Mouse (Mus musculus) heart, embryonic 11.5 days (tissue): ENCODE data around the gene Btbd35f30. TPM values are rescaled to one million over a fixed set of nuclear protein-coding genes. Genes with fewer than 3 reads are reported as not detected.
"Not testable (repeated sequence)": the region's sequence is repeated elsewhere in the genome, so short reads cannot be mapped to it uniquely, and the experiment has no call there.

ENCODE experiments used
- ATAC-seq: fragments of 200-750 bp; cut with Nextera tagmentation; replicated peaks from 2 replicates; pipeline ENCODE4 v1.8.0; 2017; ENCODE audit warnings: moderate library complexity; ENCODE audit not compliant: insufficient number of reproducible peaks, low FRiP score, low TSS enrichment
- H3K27ac ChIP-seq: fragments of 300-500 bp; sonication (generic); 2 replicates; pipeline ENCODE4 v1.5.1; 2014; ENCODE audit warnings: mild to moderate bottlenecking, low read depth, low read length
- H3K27me3 ChIP-seq: fragments of 300-500 bp; sonication (generic); 2 replicates; pipeline ENCODE4 v1.6.1; 2014; ENCODE audit warnings: mild to moderate bottlenecking, low read length, mixed read lengths; ENCODE audit not compliant: control insufficient read depth, insufficient read depth
- H3K36me3 ChIP-seq: fragments of 300-500 bp; sonication (generic); 2 replicates; pipeline ENCODE4 v1.6.1; 2014; ENCODE audit warnings: mild to moderate bottlenecking, low read length, moderate library complexity, mixed read lengths; ENCODE audit not compliant: control insufficient read depth, insufficient read depth
- H3K4me1 ChIP-seq: fragments of 300-500 bp; sonication (generic); 2 replicates; pipeline ENCODE4 v1.6.1; 2014; ENCODE audit warnings: low read length; ENCODE audit not compliant: control insufficient read depth, insufficient read depth
- H3K4me2 ChIP-seq: fragments of 300-500 bp; sonication (generic); 2 replicates; pipeline ENCODE4 v1.6.1; 2014; ENCODE audit warnings: mild to moderate bottlenecking, moderate library complexity
- H3K4me3 ChIP-seq: fragments of 300-500 bp; sonication (generic); 2 replicates; pipeline ENCODE4 v1.5.1; 2014; ENCODE audit warnings: low read depth, low read length
- H3K9ac ChIP-seq: fragments of 300-500 bp; sonication (generic); 2 replicates; pipeline ENCODE4 v1.6.1; 2014; ENCODE audit warnings: mild to moderate bottlenecking, low read depth, low read length, moderate library complexity
- H3K9me3 ChIP-seq: fragments of 300-500 bp; sonication (generic); replicated peaks from 2 replicates; pipeline ENCODE4 v1.6.1; 2016; ENCODE audit warnings: low read length; ENCODE audit not compliant: control insufficient read depth
- WGBS: fragments of 180-500 bp; shearing (Covaris S2); extraction: QIAGEN DNeasy Blood & Tissue Kit; methylation state at CpG from one replicate; pipeline ENCODE4 v1.1.7; 2014; ENCODE audit not compliant: insufficient replicate concordance; 5-methylcytosine and 5-hydroxymethylcytosine counted together
- polyA plus RNA-seq: library from polyadenylated mRNA; unstranded; fragments of >200 nt; fragmentation: Nextera tagmentation; extraction: Ambion mirVana; gene quantifications from 2 replicates; pipeline ENCODE4 v1.2.1, GENCODE M21; 2014

Gene Btbd35f30
- polyA plus RNA-seq, result not detected in 2 replicates

GRCm38 (mm10) chrX:32894325-32894724 is at the start of gene Btbd35f30:
Gene Btbd35f30, plus strand, starts transcription at chrX:32894625.
- not testable (repeated sequence) for H3K9ac ChIP-seq, H3K9me3 ChIP-seq, H3K27me3 ChIP-seq, H3K36me3 ChIP-seq, ATAC-seq, H3K4me1 ChIP-seq, H3K4me2 ChIP-seq, H3K4me3 ChIP-seq, H3K27ac ChIP-seq
- WGBS, result no CpG with 5 or more reads among the region's 4 CpGs

GRCm38 (mm10) chrX:32941468-32941867 is 47.0 kb downstream of the Btbd35f30 start, which contains the start of gene Gm21789:
Gene Gm21789, plus strand, starts transcription at chrX:32941768.
- H3K4me2 ChIP-seq, H3K27ac ChIP-seq, H3K36me3 ChIP-seq, H3K9ac ChIP-seq, H3K27me3 ChIP-seq, H3K4me1 ChIP-seq, ATAC-seq, H3K4me3 ChIP-seq, H3K9me3 ChIP-seq: not testable (repeated sequence)
- WGBS, result no CpG with 5 or more reads among the region's 1 CpGs

Other genes with a start within 250 kb of the Btbd35f30 start
- gene Gm5926, start 243.9 kb upstream of the Btbd35f30 start, polyA plus RNA-seq, result not detected in 2 replicates
- not detected in 2 replicates for gene Btbd35f21, start 168.5 kb upstream of the Btbd35f30 start, polyA plus RNA-seq
- gene Gm21789, start 47.1 kb downstream of the Btbd35f30 start, polyA plus RNA-seq, result not detected in 2 replicates
- gene Btbd35f5, start 79.3 kb downstream of the Btbd35f30 start, polyA plus RNA-seq, result not detected in 2 replicates